Mouse (Mus musculus): ENCODE results near the gene Larp1. TPM values are rescaled to one million over a fixed set of nuclear protein-coding genes. Genes with fewer than 3 reads are reported as not detected.

Larp1 gene
- polyA plus RNA-seq, 1 experiment = 32.8 TPM

- H3K36me3 ChIP-seq (ENCODE audit: control insufficient read depth) = peaks cover 66% of the 10 kb centered on the region
- peaks cover 95% of the 10 kb centered on the region for H3K4me1 ChIP-seq (ENCODE audit: control insufficient read depth)
- no peaks in the 10 kb centered on the region for H3K9me3 ChIP-seq (ENCODE audit: control insufficient read depth, low read length)
- no peaks in the 10 kb centered on the region for H3K27me3 ChIP-seq (ENCODE audit: control insufficient read depth)
- H3K4me3 ChIP-seq (replicated peaks) = no peak overlapping the region
- TF ChIP-seq GATA1 (IDR thresholded peaks at IDR 0.05; ENCODE audit: low read length) (no peak), TAL1 (IDR thresholded peaks at IDR 0.05; ENCODE audit: low read length) (no peak)
These were observed 8.6 kb downstream of the Larp1 start for GRCm38 (mm10) chr11:58017422-58017821.

GRCm38 (mm10) chr11:58018287-58018686, 9.4 kb downstream of the Larp1 start:
- Histone ChIP-seq H3K36me3 (ENCODE audit: control insufficient read depth) (peaks cover 59% of the 10 kb centered on the region), H3K27me3 (ENCODE audit: control insufficient read depth) (no peaks in the 10 kb centered on the region), H3K4me3 (replicated peaks) (peak overlapping the region; percentile 6), H3K9me3 (ENCODE audit: control insufficient read depth, low read length) (no peaks in the 10 kb centered on the region), H3K4me1 (ENCODE audit: control insufficient read depth) (peaks cover 86% of the 10 kb centered on the region)
- TF ChIP-seq GATA1 (IDR thresholded peaks at IDR 0.05; ENCODE audit: low read length) (no peak), TAL1 (IDR thresholded peaks at IDR 0.05; ENCODE audit: low read length) (no peak)

- peaks cover 83% of the 10 kb centered on the region for H3K4me1 ChIP-seq (ENCODE audit: control insufficient read depth)
- H3K36me3 ChIP-seq (ENCODE audit: control insufficient read depth) = peaks cover 58% of the 10 kb centered on the region
- no peaks in the 10 kb centered on the region for H3K27me3 ChIP-seq (ENCODE audit: control insufficient read depth)
- no peak for TF ChIP-seq TAL1 (IDR thresholded peaks at IDR 0.05; ENCODE audit: low read length)
- TF ChIP-seq GATA1 (IDR thresholded peaks at IDR 0.05; ENCODE audit: low read length) = no peak
- H3K4me3 ChIP-seq (replicated peaks) = no peak overlapping the region
- H3K9me3 ChIP-seq (ENCODE audit: control insufficient read depth, low read length) = no peaks in the 10 kb centered on the region
These were observed 9.8 kb downstream of the Larp1 start for GRCm38 (mm10) chr11:58018701-58019100.

- Histone ChIP-seq H3K4me3 (replicated peaks) (no peak overlapping the region), H3K4me1 (ENCODE audit: control insufficient read depth) (peaks cover 81% of the 10 kb centered on the region), H3K9me3 (ENCODE audit: control insufficient read depth, low read length) (no peaks in the 10 kb centered on the region), H3K27me3 (ENCODE audit: control insufficient read depth) (no peaks in the 10 kb centered on the region), H3K36me3 (ENCODE audit: control insufficient read depth) (peaks cover 60% of the 10 kb centered on the region)
- TF ChIP-seq GATA1 (IDR thresholded peaks at IDR 0.05; ENCODE audit: low read length) (no peak), TAL1 (IDR thresholded peaks at IDR 0.05; ENCODE audit: low read length) (no peak)
These were observed 12.2 kb downstream of the Larp1 start for GRCm38 (mm10) chr11:58021095-58021494.

GRCm38 (mm10) chr11:58021618-58022017, 12.8 kb downstream of the Larp1 start:
- Histone ChIP-seq H3K9me3 (ENCODE audit: control insufficient read depth, low read length) (no peaks in the 10 kb centered on the region), H3K27me3 (ENCODE audit: control insufficient read depth) (no peaks in the 10 kb centered on the region), H3K36me3 (ENCODE audit: control insufficient read depth) (peaks cover 60% of the 10 kb centered on the region), H3K4me3 (replicated peaks) (no peak overlapping the region), H3K4me1 (ENCODE audit: control insufficient read depth) (peaks cover 81% of the 10 kb centered on the region)
- TF ChIP-seq TAL1 (IDR thresholded peaks at IDR 0.05; ENCODE audit: low read length) (no peak), GATA1 (IDR thresholded peaks at IDR 0.05; ENCODE audit: low read length) (no peak)

- H3K4me1 ChIP-seq (ENCODE audit: control insufficient read depth) = peaks cover 73% of the 10 kb centered on the region
- H3K4me3 ChIP-seq (replicated peaks) = no peak overlapping the region
- TF ChIP-seq GATA1 (IDR thresholded peaks at IDR 0.05; ENCODE audit: low read length) (no peak), TAL1 (IDR thresholded peaks at IDR 0.05; ENCODE audit: low read length) (no peak)
- no peaks in the 10 kb centered on the region for H3K9me3 ChIP-seq (ENCODE audit: control insufficient read depth, low read length)
- H3K36me3 ChIP-seq (ENCODE audit: control insufficient read depth) = peaks cover 60% of the 10 kb centered on the region
- no peaks in the 10 kb centered on the region for H3K27me3 ChIP-seq (ENCODE audit: control insufficient read depth)
These were observed 15.4 kb downstream of the Larp1 start for GRCm38 (mm10) chr11:58024271-58024670.

GRCm38 (mm10) chr11:58024671-58025070, 15.8 kb downstream of the Larp1 start:
- H3K4me1 ChIP-seq (ENCODE audit: control insufficient read depth) = peaks cover 71% of the 10 kb centered on the region
- TF ChIP-seq GATA1 (IDR thresholded peaks at IDR 0.05; ENCODE audit: low read length) = no peak
- peaks cover 61% of the 10 kb centered on the region for H3K36me3 ChIP-seq (ENCODE audit: control insufficient read depth)
- no peak overlapping the region for H3K4me3 ChIP-seq (replicated peaks)
- no peaks in the 10 kb centered on the region for H3K9me3 ChIP-seq (ENCODE audit: control insufficient read depth, low read length)
- no peaks in the 10 kb centered on the region for H3K27me3 ChIP-seq (ENCODE audit: control insufficient read depth)

- Histone ChIP-seq H3K27me3 (ENCODE audit: control insufficient read depth) (no peaks in the 10 kb centered on the region), H3K36me3 (ENCODE audit: control insufficient read depth) (peaks cover 59% of the 10 kb centered on the region), H3K4me1 (ENCODE audit: control insufficient read depth) (peaks cover 69% of the 10 kb centered on the region)
These were observed 17.0 kb downstream of the Larp1 start for GRCm38 (mm10) chr11:58025881-58026280.

GRCm38 (mm10) chr11:58026337-58026736, 17.5 kb downstream of the Larp1 start:
- H3K27me3 ChIP-seq (ENCODE audit: control insufficient read depth) = no peaks in the 10 kb centered on the region
- no peak overlapping the region for H3K4me3 ChIP-seq (replicated peaks)
- peaks cover 68% of the 10 kb centered on the region for H3K4me1 ChIP-seq (ENCODE audit: control insufficient read depth)

More at GRCm38 (mm10) chr11:58025881-58026280, 17.0 kb downstream of the Larp1 start:
- H3K9me3 ChIP-seq (ENCODE audit: control insufficient read depth, low read length) = no peaks in the 10 kb centered on the region
- H3K4me3 ChIP-seq (replicated peaks) = no peak overlapping the region
- TF ChIP-seq TAL1 (IDR thresholded peaks at IDR 0.05; ENCODE audit: low read length) (no peak), GATA1 (IDR thresholded peaks at IDR 0.05; ENCODE audit: low read length) (no peak)

GRCm38 (mm10) chr11:58026860-58027259, 18.0 kb downstream of the Larp1 start:
- Histone ChIP-seq H3K27me3 (ENCODE audit: control insufficient read depth) (no peaks in the 10 kb centered on the region), H3K4me3 (replicated peaks) (no peak overlapping the region), H3K9me3 (ENCODE audit: control insufficient read depth, low read length) (no peaks in the 10 kb centered on the region), H3K36me3 (ENCODE audit: control insufficient read depth) (peaks cover 59% of the 10 kb centered on the region), H3K4me1 (ENCODE audit: control insufficient read depth) (peaks cover 66% of the 10 kb centered on the region)
- TF ChIP-seq TAL1 (IDR thresholded peaks at IDR 0.05; ENCODE audit: low read length) (no peak), GATA1 (IDR thresholded peaks at IDR 0.05; ENCODE audit: low read length) (no peak)

More at GRCm38 (mm10) chr11:58026337-58026736, 17.5 kb downstream of the Larp1 start:
- TF ChIP-seq GATA1 (IDR thresholded peaks at IDR 0.05; ENCODE audit: low read length) (no peak), TAL1 (IDR thresholded peaks at IDR 0.05; ENCODE audit: low read length) (no peak)
- H3K9me3 ChIP-seq (ENCODE audit: control insufficient read depth, low read length) = no peaks in the 10 kb centered on the region
- H3K36me3 ChIP-seq (ENCODE audit: control insufficient read depth) = peaks cover 61% of the 10 kb centered on the region

Data from erythroblast, embryonic 14.5 days (primary cell).